Mouse (Mus musculus): ENCODE data around the gene Gm17651. TPM values are rescaled to one million over a fixed set of nuclear protein-coding genes. Genes with fewer than 3 reads are reported as not detected.

Gm17651 gene
- total RNA-seq, 2 experiments from 2014 or later: not detected

- DNase-seq: peak; percentile 77
These were observed 46.0 kb downstream of the Gm17651 start, which contains the start of gene Fmo5 for GRCm38 (mm10) chr3:97628391-97629001. TSS of gene Fmo5 (plus strand) at chr3:97628804.

- DNase-seq: no peak
These were observed 46.6 kb downstream of the Gm17651 start for GRCm38 (mm10) chr3:97627893-97628292.

- no peak for DNase-seq
These were observed 49.9 kb downstream of the Gm17651 start for GRCm38 (mm10) chr3:97624611-97625010.

Small RNA genes within 50 kb of the gene (microRNA-seq; reads per million reads assigned to microRNA genes)
- 0 to 0.26 reads per million in 2 experiments for gene Mir7225 (ENCODE audit: borderline replicate concordance in 2 of 2)

Other genes starting within 250 kb of the Gm17651 start
- 1 to 10 TPM; 9.3 to 9.6 TPM for gene Chd1l, start 64.5 kb downstream of the Gm17651 start, total RNA-seq (2021)
- 1 to 10 TPM; 4.9 to 6.0 TPM for gene Fmo5, start 45.9 kb downstream of the Gm17651 start, total RNA-seq (2021)
- 100 to 1,000 TPM; 117 to 130 TPM for gene Prkab2, start 16.5 kb downstream of the Gm17651 start, total RNA-seq (2021)
- 1,000 to 10,000 TPM; 3,024 to 3,244 TPM for gene Pde4dip, start 214.0 kb upstream of the Gm17651 start, total RNA-seq (2021)
- gene Sec22b, start 226.5 kb upstream of the Gm17651 start, total RNA-seq (2021): 10 to 100 TPM; 26.0 to 26.3 TPM